Mouse (Mus musculus): ENCODE data around the gene Lamp3. TPM values are rescaled to one million over a fixed set of nuclear protein-coding genes. Genes with fewer than 3 reads are reported as not detected.
A peak's percentile ranks its signal among the peaks of the same experiment; 100 is the strongest.
"Not testable (repeated sequence)": the region's sequence is repeated elsewhere in the genome, so short reads cannot be mapped to it uniquely, and the experiment has no call there.

The Lamp3 gene
- polyA plus RNA-seq, 1 experiment from 2014 or later: not detected

GRCm38 (mm10) chr16:19666312-19666711 lies 39.9 kb downstream of the Lamp3 start:
- no peak for ATAC-seq
- no peak overlapping the region for H3K4me2 ChIP-seq (replicated peaks; ENCODE audit: low read depth)
- TF ChIP-seq CTCF (IDR thresholded peaks at IDR 0.05; ENCODE audit: low read depth): peak; percentile 56
- H3K4me3 ChIP-seq (ENCODE audit: low read depth, low read length): no peak overlapping the region
- H3K4me1 ChIP-seq (replicated peaks; ENCODE audit: control insufficient read depth, insufficient read depth, low read length): no peaks in the 10 kb centered on the region
- WGBS: 56% methylated on average over 1 of the region's 1 CpGs
- no peaks in the 10 kb centered on the region for H3K27me3 ChIP-seq (replicated peaks; ENCODE audit: control insufficient read depth, insufficient read depth, low read length)
- no peaks in the 10 kb centered on the region for H3K9me3 ChIP-seq (ENCODE audit: control insufficient read depth)
- no peak overlapping the region for H3K27ac ChIP-seq (ENCODE audit: low read depth, low read length)
- H3K9ac ChIP-seq (ENCODE audit: low read depth, low read length): no peak overlapping the region
- H3K36me3 ChIP-seq (ENCODE audit: control insufficient read depth, insufficient read depth): no peaks in the 10 kb centered on the region

- Histone ChIP-seq H3K27me3 (replicated peaks; ENCODE audit: control insufficient read depth, insufficient read depth, low read length) (no peaks in the 10 kb centered on the region), H3K27ac (ENCODE audit: low read depth, low read length) (no peak within 1 kb of the TSS), H3K36me3 (ENCODE audit: control insufficient read depth, insufficient read depth) (no peaks in the 10 kb centered on the region), H3K4me1 (replicated peaks; ENCODE audit: control insufficient read depth, insufficient read depth, low read length) (no peaks in the 10 kb centered on the region), H3K4me3 (ENCODE audit: low read depth, low read length) (no peak within 1 kb of the TSS), H3K9ac (ENCODE audit: low read depth, low read length) (no peak within 1 kb of the TSS), H3K4me2 (replicated peaks; ENCODE audit: low read depth) (no peak within 1 kb of the TSS), H3K9me3 (ENCODE audit: control insufficient read depth) (no peaks in the 10 kb centered on the region)
- TF ChIP-seq CTCF (IDR thresholded peaks at IDR 0.05; ENCODE audit: low read depth): no peak
- WGBS: 76% methylated on average over 1 of the region's 1 CpGs
- ATAC-seq: no peak
Observed at GRCm38 (mm10) chr16:19629816-19630215, 76.4 kb downstream of the Lamp3 start, which contains the start of gene Olfr171. Gene Olfr171, minus strand, starts transcription at chr16:19629916.

GRCm38 (mm10) chr16:19611782-19612181 lies 94.4 kb downstream of the Lamp3 start, which contains the start of gene Olfr170:
Gene Olfr170, minus strand, starts transcription at chr16:19611882.
- not testable (repeated sequence) for H3K9ac ChIP-seq (ENCODE audit: low read depth, low read length); H3K27ac ChIP-seq (ENCODE audit: low read depth, low read length); ATAC-seq; H3K36me3 ChIP-seq (ENCODE audit: control insufficient read depth, insufficient read depth); H3K4me3 ChIP-seq (ENCODE audit: low read depth, low read length); H3K4me2 ChIP-seq (replicated peaks; ENCODE audit: low read depth); H3K4me1 ChIP-seq (replicated peaks; ENCODE audit: control insufficient read depth, insufficient read depth, low read length); H3K9me3 ChIP-seq (ENCODE audit: control insufficient read depth); H3K27me3 ChIP-seq (replicated peaks; ENCODE audit: control insufficient read depth, insufficient read depth, low read length)
- WGBS: 86% methylated on average over 2 of the region's 2 CpGs

Other genes with a start within 250 kb of the Lamp3 start
- gene Olfr166, start 222.7 kb downstream of the Lamp3 start, polyA plus RNA-seq (2015; fragmentation: Nextera tagmentation; extraction: Ambion mirVana): not detected in 2 replicates
- gene Olfr167, start 184.1 kb downstream of the Lamp3 start, polyA plus RNA-seq (2015; fragmentation: Nextera tagmentation; extraction: Ambion mirVana): not detected in 2 replicates
- gene Olfr168, start 170.8 kb downstream of the Lamp3 start, polyA plus RNA-seq (2015; fragmentation: Nextera tagmentation; extraction: Ambion mirVana): not detected in 2 replicates
- not detected in 2 replicates for gene Olfr169, start 134.6 kb downstream of the Lamp3 start, polyA plus RNA-seq (2015; fragmentation: Nextera tagmentation; extraction: Ambion mirVana)
- not detected in 2 replicates for gene Olfr170, start 94.5 kb downstream of the Lamp3 start, polyA plus RNA-seq (2015; fragmentation: Nextera tagmentation; extraction: Ambion mirVana)
- gene Olfr171, start 76.5 kb downstream of the Lamp3 start, polyA plus RNA-seq (2015; fragmentation: Nextera tagmentation; extraction: Ambion mirVana): not detected in 2 replicates
- gene B3gnt5, start 53.8 kb upstream of the Lamp3 start, polyA plus RNA-seq (2015; fragmentation: Nextera tagmentation; extraction: Ambion mirVana): 2.8 and 3.3 TPM in 2 replicates

Measured in intestine, postnatal 0 days (tissue).